Mouse (Mus musculus): ENCODE measurements at regions not wholly inside any gene's neighbourhood (a gene's known extent, or its start where the extent isn't known, plus 50 kb on each side); places are given as distances from the start of the nearest gene placed in this dataset.

GRCm38 (mm10) chr7:71092301-71092700 lies 259.0 kb downstream of the Gm10295 start:
- Histone ChIP-seq H3K4me1 (ENCODE audit: control insufficient read depth in 1 of 2, insufficient read depth in 2 of 2) (no peaks in the 10 kb centered on the region), H3K4me2 (ENCODE audit: insufficient read depth, low read depth, poor library complexity, severe bottlenecking) (no peak overlapping the region), H3K4me3 (replicated peaks in 1 of 3; ENCODE audit: low read depth in 2 of 3, low read length in 2 of 3, poor library complexity in 1 of 3) (no peak overlapping the region), H3K79me2 (replicated peaks; ENCODE audit: control insufficient read depth, extremely low read depth, insufficient read depth, poor library complexity, severe bottlenecking) (no peaks in the 10 kb centered on the region), H3K36me3 (replicated peaks in 1 of 2; ENCODE audit: control insufficient read depth in 1 of 2, insufficient read depth in 1 of 2, low read length in 1 of 2) (no peaks in the 10 kb centered on the region), H3K27me3 (replicated peaks) (no peaks in the 10 kb centered on the region), H3K9me3 (replicated peaks; ENCODE audit: low read length) (peaks cover 31% of the 10 kb centered on the region), H3K9ac (ENCODE audit: insufficient read depth, low read depth) (no peak overlapping the region), H3K27ac (ENCODE audit: insufficient read depth, low read depth) (no peak overlapping the region)
- in situ Hi-C loops (cut with MboI; ENCODE audit: low pct_ligation_motif_present, low pct_unique_long_range_greater_than_20kb, low sequenced_read_pairs): no loop called here
- no peak for DNase-seq (ENCODE audit: extremely low read depth)
- dilution Hi-C loops (cut with MboI; ENCODE audit: extremely low pct_ligation_motif_present, extremely low pct_unique_long_range_greater_than_20kb, low sequenced_read_pairs): no loop called here
- TF ChIP-seq SMC3 (IDR thresholded peaks at IDR 0.05; ENCODE audit: low read depth, low read length) (no peak), MYC (IDR thresholded peaks at IDR 0.05; ENCODE audit: low read depth, low read length) (no peak), ELF1 (IDR thresholded peaks at IDR 0.05; ENCODE audit: low read depth, low read length) (no peak), TBP (conservative IDR thresholded peaks at IDR 0.05; ENCODE audit: low read depth, low read length) (no peak), USF2 (conservative IDR thresholded peaks at IDR 0.05; ENCODE audit: low read depth, low read length) (no peak), RCOR1 (conservative IDR thresholded peaks at IDR 0.05; ENCODE audit: low read depth, low read length) (no peak), NRF1 (IDR thresholded peaks at IDR 0.05; ENCODE audit: low read depth, low read length) (no peak), KAT2A (IDR thresholded peaks at IDR 0.05; ENCODE audit: insufficient replicate concordance, low read length) (no peak), ZKSCAN1 (IDR thresholded peaks at IDR 0.05; ENCODE audit: borderline replicate concordance, low read depth, low read length) (no peak), MAZ (IDR thresholded peaks at IDR 0.05; ENCODE audit: low read depth, low read length) (no peak), MAX (IDR thresholded peaks at IDR 0.05; ENCODE audit: low read length) (no peak)

GRCm38 (mm10) chr7:71064446-71065391 lies 286.6 kb downstream of the Gm10295 start:
- H3K27ac ChIP-seq (ENCODE audit: insufficient read depth, low read depth): no peak overlapping the region
- H3K79me2 ChIP-seq (replicated peaks; ENCODE audit: control insufficient read depth, extremely low read depth, insufficient read depth, poor library complexity, severe bottlenecking): no peaks in the 10 kb centered on the region
- no peak overlapping the region for H3K4me2 ChIP-seq (ENCODE audit: insufficient read depth, low read depth, poor library complexity, severe bottlenecking)
- no peak overlapping the region for H3K4me3 ChIP-seq (replicated peaks in 1 of 3; ENCODE audit: low read depth in 2 of 3, low read length in 2 of 3, poor library complexity in 1 of 3)
- no peaks in the 10 kb centered on the region for H3K36me3 ChIP-seq (replicated peaks in 1 of 2; ENCODE audit: control insufficient read depth in 1 of 2, insufficient read depth in 1 of 2, low read length in 1 of 2)
- DNase-seq (ENCODE audit: extremely low read depth): no peak
- TF ChIP-seq ELF1 (IDR thresholded peaks at IDR 0.05; ENCODE audit: low read depth, low read length): no peak
- TF ChIP-seq USF2 (conservative IDR thresholded peaks at IDR 0.05; ENCODE audit: low read depth, low read length): no peak
- no peak for TF ChIP-seq HCFC1 (IDR thresholded peaks at IDR 0.05; ENCODE audit: low read depth, low read length)
- TF ChIP-seq NRF1 (IDR thresholded peaks at IDR 0.05; ENCODE audit: low read depth, low read length): no peak
- no peak for TF ChIP-seq ZKSCAN1 (IDR thresholded peaks at IDR 0.05; ENCODE audit: borderline replicate concordance, low read depth, low read length)
- no peak for TF ChIP-seq MXI1 (IDR thresholded peaks at IDR 0.05; ENCODE audit: low read depth, low read length)
- TF ChIP-seq MEF2A (IDR thresholded peaks at IDR 0.05; ENCODE audit: borderline replicate concordance, low read depth, low read length): no peak
- no peak for TF ChIP-seq PAX5 (IDR thresholded peaks at IDR 0.05; ENCODE audit: low read length)
- no peak for TF ChIP-seq ZC3H11A (IDR thresholded peaks at IDR 0.05; ENCODE audit: low read depth, low read length)
- peaks cover 48% of the 10 kb centered on the region for H3K9me3 ChIP-seq (replicated peaks; ENCODE audit: low read length)
- in situ Hi-C loops (cut with MboI; ENCODE audit: low pct_ligation_motif_present, low pct_unique_long_range_greater_than_20kb, low sequenced_read_pairs) (no loop called here), dilution Hi-C loops (cut with MboI; ENCODE audit: extremely low pct_ligation_motif_present, extremely low pct_unique_long_range_greater_than_20kb, low sequenced_read_pairs) (no loop called here)
- no peak overlapping the region for H3K9ac ChIP-seq (ENCODE audit: insufficient read depth, low read depth)
- H3K27me3 ChIP-seq (replicated peaks): no peaks in the 10 kb centered on the region
- no peaks in the 10 kb centered on the region for H3K4me1 ChIP-seq (ENCODE audit: control insufficient read depth in 1 of 2, insufficient read depth in 2 of 2)

Data from CH12.LX (cell line).